Mouse (Mus musculus) cerebellum, postnatal 25 days (tissue): ENCODE results near the gene Nprl3.

ENCODE experiments used
- DNase-seq, 2 experiments: peaks; one replicate each; pipeline ENCODE4 v3.0.0; 2021; ENCODE audit warnings: mixed read lengths in 2 of 2

The Nprl3 gene

DNA sequence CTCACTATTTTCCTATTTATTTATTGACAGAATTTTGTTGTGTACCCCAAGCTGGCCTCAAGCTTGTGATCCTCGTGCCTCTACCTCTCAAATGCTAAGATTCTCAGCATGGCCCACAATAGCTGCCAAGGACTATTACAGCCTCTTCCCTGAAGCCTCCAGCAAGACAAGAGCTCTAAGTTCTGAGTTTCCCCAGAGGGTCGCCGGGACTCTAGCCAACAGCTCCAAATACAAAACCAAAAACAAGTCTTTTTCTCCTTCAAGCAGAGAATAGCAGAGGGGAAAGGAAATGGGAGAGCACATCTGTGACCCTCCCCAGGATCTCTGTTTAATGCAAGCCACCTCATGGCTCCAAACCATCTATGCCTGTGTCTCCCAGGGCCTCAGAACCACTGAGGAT is 23.4 kb downstream of the Nprl3 start:
- no peak for DNase-seq

DNA sequence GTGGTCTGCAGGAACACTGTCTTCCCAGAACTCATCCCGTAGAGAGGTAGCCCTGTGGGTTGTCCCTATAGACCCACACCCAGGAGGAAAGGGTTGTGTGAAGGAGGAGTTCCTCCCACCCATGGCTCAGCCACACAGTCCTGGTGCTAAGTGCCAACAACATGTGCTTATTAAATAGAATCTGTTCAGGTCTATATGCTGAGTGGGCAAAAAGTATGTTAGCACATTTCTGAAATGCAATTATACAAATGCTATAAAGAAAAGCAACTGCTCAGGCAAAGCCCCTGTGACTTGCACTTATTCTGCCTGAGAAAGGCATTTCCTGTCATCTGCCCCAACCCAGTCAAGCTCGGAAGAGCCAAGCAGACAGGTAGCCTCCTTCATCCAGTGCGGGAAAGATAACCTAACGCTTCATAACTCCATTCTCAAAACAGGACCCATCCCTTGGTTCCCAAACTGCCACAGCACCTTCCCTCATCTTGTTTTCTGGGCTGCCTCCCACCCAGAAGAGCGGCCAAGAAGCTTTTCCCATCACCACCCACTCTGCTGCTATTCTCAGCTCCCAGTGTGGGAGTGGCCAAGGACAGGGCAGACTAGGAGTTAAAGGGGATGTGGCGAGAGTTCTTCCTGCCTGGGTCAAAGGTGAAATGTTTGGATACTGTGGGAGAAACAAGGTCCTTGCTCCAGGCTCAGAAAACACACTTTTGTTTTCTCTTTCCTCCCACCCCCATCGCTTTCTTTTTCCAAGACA is 24.1 kb downstream of the Nprl3 start:
- DNase-seq, result no peak

DNA sequence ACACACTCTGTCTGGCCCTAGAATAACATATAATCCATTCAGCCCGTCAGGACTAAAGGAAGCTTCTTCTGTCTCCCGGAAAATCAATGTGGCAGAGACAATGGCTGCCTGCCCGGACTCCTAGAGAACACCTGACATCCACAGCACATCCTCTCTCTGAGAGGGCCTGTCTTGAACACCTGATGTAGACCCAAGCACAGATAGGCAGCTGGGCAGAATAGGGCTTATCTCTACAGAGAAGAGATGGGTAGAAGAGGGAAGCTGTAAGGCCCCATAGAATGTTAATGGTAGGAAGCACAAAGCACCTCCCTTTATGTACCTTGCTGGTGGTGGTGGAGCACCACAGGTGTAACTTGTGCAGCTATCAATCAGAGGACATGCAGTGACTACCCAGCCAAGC is 25.3 kb downstream of the Nprl3 start:
- no peak for DNase-seq

DNA sequence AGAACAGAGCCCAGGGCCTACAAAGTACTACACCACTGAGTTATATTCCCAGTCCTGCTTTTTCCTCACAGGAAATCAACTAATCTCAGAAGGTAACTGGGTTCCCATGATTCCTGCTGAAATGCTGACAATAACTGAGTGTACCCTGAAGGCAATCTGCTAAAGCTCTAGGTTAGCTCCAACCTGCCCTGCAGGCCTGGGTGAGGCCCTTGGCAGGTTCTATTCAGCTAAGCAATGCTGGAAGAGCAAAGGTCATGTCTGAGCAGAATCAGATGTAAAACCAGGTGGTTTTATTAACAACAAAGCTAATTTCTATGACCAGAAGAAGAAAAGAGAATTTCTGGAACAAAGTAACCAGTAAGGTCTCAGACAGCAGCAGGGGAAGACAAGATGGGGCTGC is 26.1 kb downstream of the Nprl3 start:
- DNase-seq, result no peak

DNA sequence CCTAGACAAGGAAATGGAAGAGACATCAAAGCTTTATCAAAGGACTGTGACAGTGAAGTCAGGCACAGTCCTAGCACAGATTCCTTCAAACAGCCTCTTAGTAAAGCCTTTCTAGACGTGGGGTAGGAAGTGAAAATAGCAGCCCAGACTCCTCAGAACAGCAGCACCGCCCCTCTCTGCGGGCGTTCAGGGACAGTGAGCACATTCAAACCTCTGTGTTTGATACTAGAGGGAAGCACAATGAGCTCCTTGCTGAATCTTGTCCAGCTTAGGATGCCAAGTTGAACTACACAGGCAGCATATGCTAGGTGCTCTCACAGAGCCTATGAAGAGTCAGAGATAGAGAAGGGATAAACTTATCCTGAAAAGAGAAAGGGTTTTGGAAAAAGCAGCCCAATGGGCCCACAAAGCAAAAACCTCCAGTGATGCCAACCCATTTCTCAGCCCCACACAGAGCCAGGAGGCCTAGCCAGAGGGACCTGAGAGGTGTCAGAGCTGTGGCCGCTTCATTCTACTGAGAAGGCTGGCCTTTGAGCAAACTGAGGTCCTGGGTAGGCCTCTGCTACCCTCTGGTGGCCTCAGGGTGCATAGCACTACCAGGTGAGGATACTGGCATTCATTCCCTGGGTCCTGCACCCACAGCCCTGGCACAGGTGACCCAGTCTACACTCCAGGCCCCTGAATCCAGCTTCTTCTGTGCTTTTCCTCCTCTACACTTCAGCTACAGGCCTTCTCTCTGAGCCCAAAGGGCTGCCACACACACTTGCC is 29.2 kb downstream of the Nprl3 start:
- DNase-seq, result peak; percentile 88 to 90

DNA sequence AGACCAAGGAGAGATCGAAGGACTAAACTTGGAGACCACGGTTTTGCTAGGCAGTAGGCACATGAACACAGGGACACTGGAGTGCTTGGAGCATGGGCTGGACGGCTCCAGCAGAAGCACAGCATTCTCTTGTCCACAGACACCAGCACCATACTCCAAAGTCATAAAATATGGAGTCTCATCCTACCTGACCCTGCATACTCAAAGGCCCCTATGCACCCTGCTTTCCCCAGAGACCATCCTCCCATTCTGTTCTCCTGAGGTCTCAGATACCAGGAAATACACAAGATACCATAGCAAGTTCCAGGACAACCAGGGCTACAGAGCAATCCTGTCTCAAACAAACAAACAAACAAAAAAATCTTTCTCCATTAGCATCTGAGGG is 30.1 kb downstream of the Nprl3 start:
- no peak for DNase-seq

DNA sequence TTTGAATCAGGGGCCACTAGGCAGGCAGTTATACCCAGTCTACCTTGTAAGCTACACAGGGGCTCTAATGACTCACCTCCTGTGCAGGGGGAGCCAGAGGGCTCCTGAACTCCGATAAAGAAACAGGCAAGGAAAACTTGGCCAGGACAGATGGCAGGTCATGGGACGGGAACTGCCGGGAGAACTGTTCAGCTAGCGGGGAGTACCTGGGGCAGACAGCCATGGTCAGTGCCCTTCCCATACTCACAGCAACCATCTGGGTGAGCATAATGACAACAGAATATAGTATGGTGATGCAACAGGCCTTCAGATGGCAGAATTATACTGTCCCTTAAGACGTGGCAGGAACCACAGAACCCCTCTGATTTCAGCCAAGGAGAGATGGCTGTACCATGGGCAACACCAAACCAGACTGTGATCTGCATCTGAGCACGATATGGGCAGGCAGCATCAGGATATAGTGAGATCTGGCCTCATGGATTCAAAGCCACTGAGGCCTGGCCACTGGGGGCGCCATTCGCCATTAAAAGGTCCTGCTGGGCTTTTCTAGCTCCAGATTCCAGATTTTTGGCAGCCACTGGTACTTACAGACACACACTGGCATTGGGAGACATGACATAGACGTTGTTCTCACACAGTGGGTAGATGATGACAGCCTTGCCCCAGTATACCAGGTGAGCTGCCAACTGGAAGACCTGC is 30.6 kb downstream of the Nprl3 start:
- peak; percentile 75 to 85 for DNase-seq

DNA sequence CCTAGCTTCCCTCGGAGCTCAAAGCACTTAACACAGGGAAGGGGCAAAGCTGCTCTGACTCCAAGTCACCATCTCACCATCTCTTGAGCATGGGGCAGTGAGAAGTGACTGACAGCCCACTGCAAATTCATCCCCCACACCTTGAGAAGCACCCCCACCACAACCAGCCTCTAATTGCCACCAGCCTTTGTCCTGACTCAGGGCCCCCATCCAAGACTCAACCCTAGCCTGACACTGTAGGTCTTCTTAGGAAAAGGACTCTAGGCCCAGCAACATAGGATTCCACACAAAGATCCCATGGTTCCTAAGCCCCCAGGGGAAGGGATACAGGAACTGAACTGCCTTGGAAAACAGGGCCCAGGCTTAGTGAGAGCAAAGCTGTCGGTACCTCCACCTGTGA is 31.4 kb downstream of the Nprl3 start:
- DNase-seq, result peak in 1 of 2 experiments; percentile 18

DNA sequence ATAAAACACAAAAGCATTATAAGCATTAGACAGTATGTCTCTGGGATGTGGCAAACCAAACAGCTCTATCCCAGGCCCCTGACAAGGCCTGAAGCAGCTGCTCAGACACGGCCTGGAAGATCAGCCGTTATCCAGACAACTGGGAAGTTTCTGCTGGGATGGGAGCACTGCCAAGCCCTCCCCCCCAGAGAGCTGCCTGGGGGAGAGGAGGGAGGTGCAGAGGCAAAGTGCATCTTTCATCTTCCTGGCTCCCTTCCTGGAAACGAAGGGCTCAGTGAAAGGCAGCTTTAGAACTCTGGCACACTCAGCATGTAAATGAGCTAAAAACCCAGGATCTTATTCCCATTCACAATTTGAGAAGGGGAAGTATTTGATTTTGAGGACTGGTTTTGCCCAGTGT is 31.9 kb downstream of the Nprl3 start:
- peak; percentile 52 to 70 for DNase-seq

DNA sequence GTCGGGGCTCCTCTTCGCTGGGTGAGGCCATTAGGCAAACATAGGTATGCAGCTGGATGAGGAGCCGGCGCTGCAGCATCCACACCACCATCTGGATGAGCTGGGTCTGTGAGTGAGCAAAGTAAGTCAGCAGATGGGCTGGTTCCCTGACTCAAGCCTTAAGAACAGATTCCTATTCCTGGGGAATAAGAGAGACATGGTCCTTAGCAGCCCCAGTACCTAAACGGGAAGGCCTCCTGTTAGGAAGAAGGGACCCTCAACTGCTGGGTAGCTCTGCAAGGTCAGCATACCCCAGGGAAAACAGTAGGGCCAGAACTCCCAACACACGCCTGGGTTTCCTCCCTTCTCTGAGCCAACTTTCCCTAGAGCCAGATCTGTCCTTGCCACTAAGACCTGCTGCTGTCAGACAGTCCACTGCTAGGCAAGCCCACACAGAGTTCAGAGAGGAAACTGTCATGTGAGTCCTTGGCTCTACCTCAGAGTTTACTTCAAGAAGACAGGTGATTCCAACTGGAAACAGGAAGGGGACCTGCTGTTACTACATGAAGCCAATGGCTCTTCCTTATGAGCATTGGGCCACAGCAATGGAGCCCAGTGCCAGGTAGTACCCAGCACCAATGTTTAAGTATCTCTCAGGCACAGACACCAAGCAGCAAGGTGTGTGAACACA is 32.6 kb downstream of the Nprl3 start:
- peak; percentile 23 to 25 for DNase-seq

DNA sequence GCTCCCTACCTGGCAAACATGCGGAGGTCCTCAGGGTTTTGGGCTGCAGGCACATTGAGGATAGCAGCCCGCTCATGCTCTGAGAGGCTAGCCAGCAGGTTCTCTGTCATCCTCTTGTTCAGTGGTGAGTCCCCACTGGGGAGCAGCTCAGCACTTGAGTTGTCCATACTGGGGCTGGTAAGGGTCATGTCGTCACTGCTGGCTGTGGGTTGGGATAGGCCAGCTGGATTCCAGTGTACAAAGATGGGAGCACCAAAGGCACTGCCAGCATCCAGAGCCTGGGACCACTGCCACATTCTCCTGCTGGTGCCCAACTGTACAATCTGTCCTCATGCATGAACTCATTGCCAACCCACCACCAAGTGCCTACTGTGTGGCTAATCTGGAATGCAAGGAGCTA is 33.6 kb downstream of the Nprl3 start:
- peak; percentile 60 to 65 for DNase-seq

DNA sequence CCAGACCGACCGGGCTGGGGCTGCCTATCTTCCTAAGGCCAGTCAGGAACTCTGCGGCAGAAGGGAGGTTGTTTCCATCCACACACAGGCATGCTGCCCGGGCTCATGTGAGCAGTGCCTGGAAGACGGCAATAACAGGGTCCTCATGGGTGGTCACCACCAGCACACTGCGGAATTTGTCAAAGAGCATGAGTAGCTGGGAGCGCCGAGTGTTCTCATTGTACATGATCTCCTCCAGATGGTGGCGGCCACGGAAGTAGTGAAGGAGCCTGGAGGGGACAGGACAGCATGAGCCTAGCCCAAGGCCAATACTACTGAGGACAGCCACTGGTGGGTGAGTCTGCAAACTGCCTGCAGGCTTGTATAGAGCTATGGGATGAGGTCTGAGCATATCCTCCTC is 34.7 kb downstream of the Nprl3 start:
- DNase-seq, result peak; percentile 53 to 60

DNA sequence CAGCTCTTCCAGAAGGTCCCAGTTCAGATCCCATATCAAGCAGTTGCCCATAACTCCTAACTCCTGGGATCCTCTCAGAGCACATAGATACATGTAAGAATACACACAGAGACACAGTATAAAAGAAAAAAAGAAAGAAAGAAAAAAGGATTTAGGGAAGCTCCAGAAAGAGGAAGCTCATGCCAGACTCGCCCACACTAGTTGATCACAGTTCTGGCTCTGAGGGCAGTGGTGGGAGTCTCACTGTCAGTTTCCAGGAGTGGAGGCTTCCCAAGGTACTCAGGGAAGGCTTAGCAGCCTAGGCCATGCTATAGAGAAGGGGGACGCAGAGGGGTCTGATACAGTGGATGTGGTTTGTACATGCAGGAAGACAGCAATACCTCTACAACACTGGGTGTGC is 36.4 kb downstream of the Nprl3 start:
- DNase-seq, result no peak

DNA sequence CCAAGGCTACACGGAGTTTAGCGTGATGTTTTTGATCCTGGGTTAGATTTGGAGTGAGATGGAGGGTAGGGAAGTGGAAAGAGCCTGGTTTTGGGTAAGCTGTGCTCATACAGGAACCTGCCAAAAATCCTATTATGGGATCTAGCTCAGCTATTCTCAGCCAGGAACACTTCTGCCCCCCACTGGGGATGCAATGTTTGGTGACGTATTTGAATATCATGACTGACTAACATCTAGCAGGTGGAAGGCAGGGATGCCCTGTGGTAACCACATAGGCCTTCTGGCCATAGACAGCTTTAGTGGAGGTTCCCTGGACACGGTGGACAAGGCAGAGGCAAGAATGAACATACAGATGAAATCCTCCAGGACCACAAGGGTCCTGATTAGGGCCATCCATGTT is 37.3 kb downstream of the Nprl3 start:
- DNase-seq, result peak; percentile 50 to 72

DNA sequence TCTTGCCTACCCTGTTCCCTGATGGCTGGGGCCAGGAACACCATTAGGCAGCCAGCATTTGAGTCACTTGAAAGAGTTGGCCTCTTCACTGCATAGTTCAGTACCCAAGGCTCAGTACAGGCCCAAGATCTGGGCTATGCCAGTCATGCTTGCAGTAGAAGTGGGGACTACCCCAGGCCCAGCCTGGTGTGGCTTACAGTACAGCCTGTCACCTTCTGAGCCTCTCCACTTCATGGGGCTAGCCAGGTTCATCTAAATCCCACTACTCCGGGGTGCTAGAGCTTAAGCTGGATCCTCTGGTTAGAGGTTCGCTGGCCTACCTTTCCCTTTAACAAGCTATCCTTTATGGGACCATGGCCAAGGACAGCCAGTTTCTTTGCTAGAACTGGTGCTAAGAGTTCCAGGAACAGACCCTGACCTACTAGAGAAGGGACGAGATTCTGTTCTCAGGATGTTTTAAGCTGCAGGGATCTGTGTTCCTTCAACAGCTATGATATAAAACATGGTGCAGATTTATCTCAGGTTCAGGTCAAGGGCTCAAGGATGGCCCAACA is 39.1 kb downstream of the Nprl3 start:
- DNase-seq, result no peak

DNA sequence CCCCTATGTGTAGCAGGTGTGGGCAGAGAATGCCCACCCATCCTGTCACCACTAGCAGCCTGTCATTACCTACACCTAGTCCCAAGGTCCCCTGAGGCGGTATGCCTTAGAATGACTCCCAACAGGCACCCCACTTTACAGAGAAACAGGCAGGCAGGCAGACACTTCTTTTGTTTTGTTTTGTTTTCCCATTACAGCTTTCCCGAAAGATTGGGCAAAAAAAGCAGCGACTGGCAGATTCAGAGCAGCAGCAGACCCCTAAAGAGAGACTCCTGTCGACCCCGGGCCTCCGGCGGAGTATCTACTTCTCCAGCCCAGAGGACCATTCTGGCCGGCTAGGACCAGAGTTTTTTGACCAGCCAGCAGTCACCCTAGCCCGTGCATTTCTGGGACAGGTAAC is 40.0 kb downstream of the Nprl3 start:
- no peak for DNase-seq

DNA sequence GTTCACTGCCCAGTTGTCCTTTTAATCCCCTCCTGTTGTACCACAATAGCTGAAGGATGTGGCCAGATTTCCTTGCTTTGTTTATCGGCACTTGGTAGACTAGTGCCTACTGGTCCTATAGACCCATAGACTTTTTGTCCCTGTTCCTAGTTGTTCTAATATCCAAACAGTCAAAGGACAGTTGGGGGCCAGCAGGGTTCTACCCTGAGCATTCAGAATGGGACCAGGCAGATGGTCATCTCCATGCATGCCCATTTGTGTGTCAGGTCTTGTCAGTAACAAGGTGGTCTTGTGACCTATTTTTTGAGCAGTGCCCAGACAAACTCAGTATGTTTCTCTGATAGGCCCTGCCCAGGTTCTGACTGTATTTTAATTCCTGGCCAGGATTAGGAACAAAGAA is 40.5 kb downstream of the Nprl3 start:
- peak in 1 of 2 experiments; percentile 60 for DNase-seq

DNA sequence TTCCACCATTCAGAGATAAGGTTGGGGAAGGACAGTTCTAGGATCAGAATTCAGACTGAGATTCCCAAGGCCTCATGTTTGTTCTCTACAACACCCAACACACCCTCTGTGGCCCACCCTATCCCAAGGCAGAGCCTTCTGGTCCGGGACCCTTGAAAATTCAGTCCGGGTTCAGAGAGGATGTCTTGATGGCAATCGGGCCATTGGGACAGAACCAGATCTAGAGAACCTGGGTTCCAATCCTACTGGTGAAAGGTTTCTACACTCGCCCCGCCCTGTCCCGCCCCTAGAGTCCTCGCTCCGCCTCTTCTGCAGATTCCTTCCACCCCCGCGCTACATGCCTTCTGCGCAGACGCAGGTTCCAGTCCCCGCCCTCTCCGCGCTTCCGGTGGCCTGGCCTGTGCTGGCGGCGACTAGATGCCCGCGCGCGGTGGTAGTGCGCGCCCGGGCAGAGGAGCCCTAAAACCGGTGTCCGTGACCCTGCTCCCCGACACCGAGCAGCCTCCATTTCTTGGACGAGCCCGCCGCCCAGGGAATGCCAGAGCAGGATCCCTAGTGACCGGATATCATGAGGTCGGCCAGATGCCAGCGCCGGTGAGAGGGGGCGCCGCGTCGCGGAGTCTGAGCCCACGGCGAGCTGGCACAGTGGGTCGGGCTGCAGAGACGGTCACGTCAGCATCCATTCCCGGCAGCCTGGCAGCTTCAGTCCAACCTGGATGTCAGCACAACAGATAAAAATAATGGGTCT is 41.2 kb downstream of the Nprl3 start, which contains the start of gene Mpg:
TSS of gene Mpg (plus strand) at position 382 of the 748 bp plus-strand sequence.
- DNase-seq, result peak; percentile 90 to 94

DNA sequence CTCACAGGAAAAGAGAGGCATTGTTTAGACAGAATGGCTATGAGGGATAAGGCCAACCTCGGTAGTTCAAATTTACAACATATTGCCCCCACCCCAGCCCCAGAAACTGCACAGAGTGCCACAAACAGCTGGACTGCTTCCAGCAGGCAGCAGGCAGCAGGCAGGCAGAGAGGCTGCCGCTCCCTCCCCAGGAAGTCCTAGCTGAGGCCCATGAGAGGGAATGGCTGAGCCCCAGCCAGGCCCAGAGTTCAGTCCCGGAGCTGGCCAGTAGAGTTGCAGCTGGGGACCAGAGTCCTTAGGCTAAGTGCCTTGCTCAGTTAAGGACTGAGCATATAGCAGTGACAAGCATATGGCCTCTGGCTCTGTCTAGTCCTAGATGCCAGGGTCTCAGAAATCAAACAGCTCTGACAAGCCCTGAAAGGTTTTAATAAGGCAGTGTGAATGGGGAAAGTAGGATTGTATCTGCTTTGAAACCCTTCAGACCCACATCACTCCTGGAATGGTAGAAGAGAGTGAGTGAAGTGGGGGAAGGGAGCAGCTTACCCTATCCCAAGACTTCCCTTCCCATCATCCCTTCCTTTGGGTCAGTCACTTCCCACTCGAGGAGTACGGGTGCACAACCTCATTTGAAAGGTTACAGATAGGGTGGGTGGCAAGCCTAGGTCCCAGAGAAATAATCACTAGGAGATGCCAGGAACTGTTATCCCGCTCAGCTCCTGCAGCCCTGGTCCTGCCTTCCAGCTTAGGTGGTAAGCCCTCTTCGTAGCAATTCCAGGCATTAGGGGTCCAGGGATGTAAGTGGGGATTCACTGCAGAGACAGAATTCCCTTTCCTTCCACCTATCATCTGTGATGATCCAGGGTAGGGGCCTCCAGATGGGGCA is 42.0 kb downstream of the Nprl3 start:
- DNase-seq, result no peak

DNA sequence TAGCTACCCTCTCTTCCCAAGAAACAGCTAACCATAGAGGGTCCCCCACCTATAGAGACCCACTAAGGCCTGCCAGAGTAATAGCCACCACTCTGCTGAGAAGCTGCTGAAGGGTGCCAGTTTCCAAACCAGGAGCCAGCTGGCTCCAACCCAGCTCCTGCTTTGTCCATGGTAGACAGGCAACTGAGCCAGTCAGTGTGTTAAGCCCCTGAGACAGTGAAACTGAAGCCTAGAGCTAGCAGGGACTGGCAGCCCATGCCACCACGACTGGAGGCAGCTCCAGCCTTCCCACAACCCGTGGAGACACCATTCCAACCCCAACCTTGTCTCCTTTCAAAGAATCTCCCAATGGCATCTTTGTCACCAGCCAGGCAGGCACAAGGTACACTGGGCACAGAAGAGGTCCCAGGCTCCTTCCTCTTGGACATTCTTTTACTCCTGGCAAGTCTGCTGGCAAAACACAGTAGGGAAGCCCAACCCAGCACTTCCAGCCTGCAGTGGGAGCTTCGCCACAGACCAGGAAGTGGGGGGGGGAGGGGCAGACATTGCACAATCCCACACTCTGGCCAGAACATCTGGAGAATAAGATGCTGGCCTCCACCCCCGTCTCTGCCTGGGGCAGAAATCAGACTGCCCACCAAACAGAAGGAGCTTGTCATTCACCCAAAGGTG is 42.9 kb downstream of the Nprl3 start:
- DNase-seq, result peak; percentile 53 to 69
